Mouse (Mus musculus) ES-Bruce4 (cell line): ENCODE measurements at regions not wholly inside any gene's neighbourhood (a gene's known extent, or its start where the extent isn't known, plus 50 kb on each side); places are given as distances from the start of the nearest gene placed in this dataset.

Experiments
- H3K27ac ChIP-seq: 2 replicates; pipeline ENCODE4 v1.5.1; 2012; ENCODE audit warnings: low read length, inconsistent platforms; ENCODE audit not compliant: insufficient read depth
- H3K27me3 ChIP-seq: 2 replicates; pipeline ENCODE4 v1.6.1; 2012; ENCODE audit warnings: mild to moderate bottlenecking, low read length, inconsistent platforms; ENCODE audit not compliant: control insufficient read depth, poor library complexity, insufficient read depth, severe bottlenecking
- H3K36me3 ChIP-seq: 2 replicates; pipeline ENCODE4 v1.6.1; 2012; ENCODE audit warnings: inconsistent platforms, mild to moderate bottlenecking, low read length, moderate library complexity; ENCODE audit not compliant: control insufficient read depth, poor library complexity, insufficient read depth, severe bottlenecking
- H3K4me1 ChIP-seq: one replicate; pipeline ENCODE4 v1.8.1; 2011; ENCODE audit warnings: low read length; ENCODE audit not compliant: control insufficient read depth, insufficient read depth
- H3K4me3 ChIP-seq: 2 replicates; pipeline ENCODE4 v1.5.1; 2011; ENCODE audit warnings: low read depth, mild to moderate bottlenecking, low read length
- H3K9ac ChIP-seq: 2 replicates; pipeline ENCODE4 v1.6.1; 2012; ENCODE audit warnings: low read depth, mild to moderate bottlenecking, inconsistent platforms; ENCODE audit not compliant: poor library complexity, severe bottlenecking
- H3K9me3 ChIP-seq: replicated peaks from 2 replicates; pipeline ENCODE4 v1.6.1; 2012; ENCODE audit warnings: mild to moderate bottlenecking, low read length, inconsistent platforms; ENCODE audit not compliant: control insufficient read depth, poor library complexity, insufficient read depth, severe bottlenecking
- CTCF ChIP-seq: IDR thresholded peaks from one replicate; pipeline ENCODE4 v1.8.1; 2011; ENCODE audit warnings: low read depth, low read length
- EP300 ChIP-seq: IDR thresholded peaks from 2 replicates; pipeline ENCODE4 v1.6.1; 2011; ENCODE audit warnings: low read depth, low read length; ENCODE audit not compliant: insufficient read depth
- POLR2A ChIP-seq: IDR thresholded peaks from one replicate; pipeline ENCODE4 v1.8.1; 2011; ENCODE audit warnings: low read length; ENCODE audit not compliant: insufficient read depth

- H3K4me1 ChIP-seq, result no peaks in the 10 kb centered on the region
- no peaks in the 10 kb centered on the region for H3K27me3 ChIP-seq
- no peak overlapping the region for H3K27ac ChIP-seq
- H3K36me3 ChIP-seq, result no peaks in the 10 kb centered on the region
- H3K9me3 ChIP-seq, result no peaks in the 10 kb centered on the region
- TF ChIP-seq EP300 (no peak), CTCF (no peak), POLR2A (no peak)
- no peak overlapping the region for H3K9ac ChIP-seq
- H3K4me3 ChIP-seq, result no peak overlapping the region
Measured at GRCm38 (mm10) chr1:55891894-55892293, 486.2 kb downstream of the Plcl1 start.

- Histone ChIP-seq H3K27ac (no peak overlapping the region), H3K9ac (no peak overlapping the region), H3K9me3 (no peaks in the 10 kb centered on the region), H3K27me3 (no peaks in the 10 kb centered on the region), H3K4me1 (peaks cover 2% of the 10 kb centered on the region), H3K4me3 (no peak overlapping the region), H3K36me3 (no peaks in the 10 kb centered on the region)
- no peak for TF ChIP-seq POLR2A
- no peak for TF ChIP-seq CTCF
- TF ChIP-seq EP300, result no peak
Measured at GRCm38 (mm10) chr1:55897572-55897971, 491.9 kb downstream of the Plcl1 start.

GRCm38 (mm10) chr1:55898031-55898430, 492.3 kb downstream of the Plcl1 start:
- H3K4me3 ChIP-seq, result no peak overlapping the region
- H3K36me3 ChIP-seq, result no peaks in the 10 kb centered on the region
- H3K9me3 ChIP-seq, result no peaks in the 10 kb centered on the region
- H3K27me3 ChIP-seq, result no peaks in the 10 kb centered on the region
- H3K9ac ChIP-seq, result no peak overlapping the region
- H3K4me1 ChIP-seq, result peaks cover 2% of the 10 kb centered on the region
- no peak for TF ChIP-seq EP300
- no peak for TF ChIP-seq POLR2A
- no peak for TF ChIP-seq CTCF
- no peak overlapping the region for H3K27ac ChIP-seq

GRCm38 (mm10) chr1:55900033-55900432, 494.3 kb downstream of the Plcl1 start:
- Histone ChIP-seq H3K9ac (no peak overlapping the region), H3K27me3 (no peaks in the 10 kb centered on the region), H3K4me1 (peaks cover 2% of the 10 kb centered on the region), H3K27ac (no peak overlapping the region), H3K9me3 (no peaks in the 10 kb centered on the region; the same call in 1 of the 2 replicates), H3K36me3 (no peaks in the 10 kb centered on the region), H3K4me3 (no peak overlapping the region)
- TF ChIP-seq POLR2A (no peak), CTCF (no peak), EP300 (no peak)

- Histone ChIP-seq H3K4me3 (no peak overlapping the region), H3K36me3 (no peaks in the 10 kb centered on the region), H3K27me3 (no peaks in the 10 kb centered on the region), H3K9me3 (peaks cover 5% of the 10 kb centered on the region; the same call in 1 of the 2 replicates), H3K4me1 (peaks cover 2% of the 10 kb centered on the region), H3K27ac (no peak overlapping the region), H3K9ac (no peak overlapping the region)
- TF ChIP-seq CTCF (no peak), POLR2A (no peak), EP300 (no peak)
Measured at GRCm38 (mm10) chr1:55903177-55903576, 497.5 kb downstream of the Plcl1 start.

GRCm38 (mm10) chr1:55904571-55904970, 498.9 kb downstream of the Plcl1 start:
- peaks cover 5% of the 10 kb centered on the region; the same call in 1 of the 2 replicates for H3K9me3 ChIP-seq

More at GRCm38 (mm10) chr1:55904571-55904970, 498.9 kb downstream of the Plcl1 start:
- Histone ChIP-seq H3K4me3 (no peak overlapping the region), H3K4me1 (peaks cover 2% of the 10 kb centered on the region), H3K27ac (no peak overlapping the region), H3K27me3 (no peaks in the 10 kb centered on the region), H3K36me3 (no peaks in the 10 kb centered on the region), H3K9ac (no peak overlapping the region)
- TF ChIP-seq POLR2A, result no peak
